Mouse (Mus musculus) lung, postnatal 0 days (tissue): Measurements from ENCODE around the gene D430019H16Rik.

Source experiments
- CTCF ChIP-seq: IDR thresholded peaks from 2 replicates; pipeline ENCODE4 v1.5.1; 2016; ENCODE audit warnings: antibody characterized with exemption, mild to moderate bottlenecking
- EP300 ChIP-seq: IDR thresholded peaks from 2 replicates; pipeline ENCODE4 v1.6.1; 2016; ENCODE audit warnings: antibody characterized with exemption, mild to moderate bottlenecking, control low read depth

- TF ChIP-seq CTCF: no peak
- no peak for TF ChIP-seq EP300
Measured at GRCm38 (mm10) chr12:105432807-105433206, 20.8 kb upstream of the D430019H16Rik start.
